Mouse (Mus musculus) lung, embryonic 15.5 days (tissue): ENCODE measurements at regions not wholly inside any gene's neighbourhood (a gene's known extent, or its start where the extent isn't known, plus 50 kb on each side); places are given as distances from the start of the nearest gene placed in this dataset.

Experiments
- ATAC-seq: fragments of 200-750 bp; cut with Nextera tagmentation; 2 replicates; pipeline ENCODE4 v1.8.0; 2017; ENCODE audit warnings: moderate number of reproducible peaks, borderline replicate concordance; ENCODE audit not compliant: low FRiP score, low TSS enrichment; ENCODE audit errors: extremely low read depth
- H3K27ac ChIP-seq: fragments of 300-500 bp; sonication (generic); 2 replicates; pipeline ENCODE4 v1.5.1; 2015; ENCODE audit warnings: moderate library complexity, mild to moderate bottlenecking, inconsistent platforms
- H3K27me3 ChIP-seq: fragments of 300-500 bp; sonication (generic); 2 replicates; pipeline ENCODE4 v1.6.1; 2015; ENCODE audit warnings: inconsistent platforms
- H3K36me3 ChIP-seq: fragments of 300-500 bp; sonication (generic); 2 replicates; pipeline ENCODE4 v1.6.1; 2015; ENCODE audit warnings: inconsistent platforms
- H3K4me1 ChIP-seq: fragments of 300-500 bp; sonication (generic); 2 replicates; pipeline ENCODE4 v1.6.1; 2015; ENCODE audit warnings: inconsistent platforms
- H3K4me2 ChIP-seq: fragments of 300-500 bp; sonication (generic); 2 replicates; pipeline ENCODE4 v1.6.1; 2015; ENCODE audit warnings: inconsistent platforms, mild to moderate bottlenecking, moderate library complexity
- H3K4me3 ChIP-seq: fragments of 300-500 bp; sonication (generic); 2 replicates; pipeline ENCODE4 v1.5.1; 2015; ENCODE audit warnings: mild to moderate bottlenecking, inconsistent platforms
- H3K9ac ChIP-seq: fragments of 300-500 bp; sonication (generic); 2 replicates; pipeline ENCODE4 v1.6.1; 2015; ENCODE audit warnings: inconsistent platforms
- H3K9me3 ChIP-seq: fragments of 300-500 bp; sonication (generic); 2 replicates; pipeline ENCODE4 v1.6.1; 2016; ENCODE audit warnings: inconsistent platforms
- WGBS: fragments of 180-500 bp; shearing (Covaris S2); methylation state at CpG from one replicate; pipeline ENCODE4 v1.1.7; 2015; 5-methylcytosine and 5-hydroxymethylcytosine counted together

DNA sequence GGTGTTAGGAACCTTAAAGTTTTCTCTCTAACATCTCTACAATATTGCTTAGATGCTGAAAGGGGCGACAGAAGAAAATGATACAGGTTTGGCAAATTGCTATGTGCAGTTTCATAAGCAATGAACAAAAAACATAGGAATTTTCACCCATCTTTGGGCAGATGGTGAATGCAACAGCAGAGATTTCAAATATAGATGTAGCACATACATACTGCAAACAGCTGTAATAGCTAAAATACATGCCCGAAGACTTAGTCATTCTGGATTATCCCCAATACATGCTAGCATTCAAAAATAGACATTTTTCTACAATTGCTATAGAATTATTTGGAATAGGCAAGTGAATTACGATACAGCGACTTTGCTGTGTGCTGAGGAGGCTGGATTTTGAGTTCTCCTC is 544.1 kb downstream of the D3Ertd751e start:
- Histone ChIP-seq H3K4me3 (no peak overlapping the region), H3K9ac (no peak overlapping the region), H3K27ac (no peak overlapping the region), H3K27me3 (no peaks in the 10 kb centered on the region), H3K4me2 (no peak overlapping the region), H3K4me1 (no peaks in the 10 kb centered on the region), H3K36me3 (no peaks in the 10 kb centered on the region), H3K9me3 (no peaks in the 10 kb centered on the region)
- WGBS, result 89% methylated on average over 4 of the region's 4 CpGs
- ATAC-seq, result no peak

DNA sequence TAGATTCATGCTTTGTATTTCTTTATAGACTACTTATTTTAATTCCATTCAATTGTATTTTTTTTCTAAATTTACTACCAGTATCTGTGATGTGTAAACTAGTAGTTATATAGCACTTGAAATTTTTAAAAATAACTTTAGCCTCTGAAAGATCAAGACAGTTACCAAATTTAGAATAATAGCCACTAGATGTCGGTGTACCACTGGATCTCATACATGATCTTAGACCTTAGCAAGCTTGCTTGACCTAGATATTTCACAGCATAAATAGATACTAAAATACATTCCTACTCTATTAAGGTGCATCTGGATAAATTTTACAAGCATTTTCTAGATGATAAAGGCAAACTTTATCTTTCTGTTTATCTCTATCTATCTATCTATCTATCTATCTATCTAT is 570.0 kb downstream of the D3Ertd751e start:
- ATAC-seq, result no peak
- no peak overlapping the region for H3K4me3 ChIP-seq
- no peak overlapping the region for H3K4me2 ChIP-seq
- no peak overlapping the region for H3K9ac ChIP-seq
- 76% methylated on average over 1 of the region's 1 CpGs for WGBS
- H3K27me3 ChIP-seq, result no peaks in the 10 kb centered on the region
- no peak overlapping the region for H3K27ac ChIP-seq
- H3K36me3 ChIP-seq, result no peaks in the 10 kb centered on the region
- no peaks in the 10 kb centered on the region for H3K4me1 ChIP-seq
- no peaks in the 10 kb centered on the region for H3K9me3 ChIP-seq

DNA sequence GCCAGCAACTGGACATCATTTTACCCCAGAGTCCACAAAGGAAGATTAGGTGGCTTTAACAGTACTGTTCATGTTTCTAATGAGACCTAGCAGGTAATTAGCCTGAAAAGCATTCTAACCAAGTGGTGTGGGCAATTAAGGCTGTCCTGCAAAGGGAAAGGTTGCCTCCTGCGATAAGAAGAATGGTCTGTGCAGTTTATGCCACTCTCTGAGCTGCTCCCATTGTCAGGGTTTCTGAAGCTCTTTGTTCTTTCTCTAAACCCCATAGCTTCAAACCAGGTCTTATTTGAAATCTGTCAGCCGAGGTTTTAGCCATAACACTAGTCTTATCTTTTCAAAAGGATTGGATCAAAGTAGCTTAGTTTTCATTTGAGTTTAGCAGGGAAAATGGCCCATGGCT is 585.3 kb downstream of the D3Ertd751e start:
- no peak overlapping the region for H3K9ac ChIP-seq
- H3K4me3 ChIP-seq, result no peak overlapping the region
- H3K4me2 ChIP-seq, result no peak overlapping the region
- H3K9me3 ChIP-seq, result no peaks in the 10 kb centered on the region
- no peak for ATAC-seq
- H3K27ac ChIP-seq, result no peak overlapping the region
- H3K36me3 ChIP-seq, result no peaks in the 10 kb centered on the region
- no peaks in the 10 kb centered on the region for H3K4me1 ChIP-seq
- WGBS, result 59% methylated on average over 2 of the region's 2 CpGs
- no peaks in the 10 kb centered on the region for H3K27me3 ChIP-seq

DNA sequence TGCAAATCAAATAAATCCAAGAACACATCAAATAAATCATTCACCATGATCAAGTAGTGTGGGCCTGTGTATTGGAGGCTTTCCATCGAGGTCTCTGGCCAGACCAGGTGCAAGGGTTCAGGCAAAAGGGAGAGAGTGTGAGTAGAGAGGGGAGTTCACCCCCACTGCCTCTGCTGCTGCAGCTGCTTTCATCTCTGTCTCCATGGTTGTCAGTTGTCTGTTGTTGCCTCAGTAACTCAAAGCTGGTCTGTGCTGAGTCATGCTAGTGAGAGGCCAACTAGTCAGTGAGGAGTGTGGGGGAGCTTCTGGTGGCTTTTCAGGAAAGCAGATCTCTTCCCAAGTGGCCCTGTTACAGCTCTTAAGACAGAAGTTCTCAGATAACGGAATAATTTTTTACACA is 600.4 kb downstream of the D3Ertd751e start:
- no peak overlapping the region for H3K9ac ChIP-seq
- no peaks in the 10 kb centered on the region for H3K9me3 ChIP-seq
- H3K4me3 ChIP-seq, result no peak overlapping the region
- H3K27ac ChIP-seq, result no peak overlapping the region
- H3K4me1 ChIP-seq, result no peaks in the 10 kb centered on the region
- no peaks in the 10 kb centered on the region for H3K36me3 ChIP-seq
- ATAC-seq, result no peak
- no peak overlapping the region for H3K4me2 ChIP-seq
- no peaks in the 10 kb centered on the region for H3K27me3 ChIP-seq
- WGBS, result 61% methylated on average over 2 of the region's 2 CpGs

DNA sequence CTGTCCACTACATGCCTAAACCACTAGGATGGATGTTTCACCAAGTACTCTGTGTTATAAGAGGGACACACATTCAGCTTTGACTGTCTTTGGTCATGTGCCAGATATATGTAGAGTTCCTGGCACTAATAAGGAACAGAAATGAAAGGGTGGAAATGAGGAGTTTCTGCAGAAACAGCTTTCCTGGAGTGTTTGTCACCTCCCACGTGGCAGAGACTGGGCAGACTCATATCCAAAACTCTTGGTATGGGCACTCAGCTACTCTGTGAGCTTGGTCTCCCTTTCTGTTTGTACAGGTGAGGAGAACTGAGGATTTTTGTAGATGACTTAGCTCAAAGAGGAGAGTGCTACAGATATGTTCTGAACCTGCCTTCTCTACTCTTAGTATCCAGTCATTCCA is 634.4 kb downstream of the D3Ertd751e start:
- WGBS, result 17% methylated on average over 1 of the region's 1 CpGs
- H3K4me2 ChIP-seq, result no peak overlapping the region
- no peak overlapping the region for H3K4me3 ChIP-seq
- no peak overlapping the region for H3K9ac ChIP-seq
- H3K36me3 ChIP-seq, result no peaks in the 10 kb centered on the region
- H3K4me1 ChIP-seq, result no peaks in the 10 kb centered on the region
- H3K27me3 ChIP-seq, result no peaks in the 10 kb centered on the region
- H3K27ac ChIP-seq, result no peak overlapping the region
- no peaks in the 10 kb centered on the region for H3K9me3 ChIP-seq
- no peak for ATAC-seq

DNA sequence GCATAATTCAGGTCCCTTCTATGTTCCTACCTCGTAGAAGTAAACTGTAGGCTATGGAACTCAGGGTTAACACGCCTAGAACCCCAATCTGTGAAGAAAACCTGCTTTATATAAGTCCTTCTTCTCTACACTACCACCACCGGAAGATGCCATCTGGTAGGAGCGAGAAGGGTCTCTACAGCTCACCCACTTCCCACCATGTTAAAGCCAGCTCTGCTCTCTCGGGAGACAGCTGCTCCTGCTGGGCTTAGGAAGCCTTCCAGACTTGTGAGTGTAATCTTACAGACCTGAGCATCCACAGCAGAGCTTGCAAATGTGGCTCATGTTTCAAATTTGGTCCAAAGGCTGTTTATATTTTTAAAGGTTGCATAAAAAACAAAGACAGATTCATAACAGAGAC is 639.7 kb downstream of the D3Ertd751e start:
- no peak overlapping the region for H3K27ac ChIP-seq
- no peak overlapping the region for H3K9ac ChIP-seq
- no peaks in the 10 kb centered on the region for H3K9me3 ChIP-seq
- no peak overlapping the region for H3K4me3 ChIP-seq
- H3K4me1 ChIP-seq, result no peaks in the 10 kb centered on the region
- no peak for ATAC-seq
- H3K36me3 ChIP-seq, result no peaks in the 10 kb centered on the region
- 77% methylated on average over 5 of the region's 5 CpGs for WGBS
- no peak overlapping the region for H3K4me2 ChIP-seq
- no peaks in the 10 kb centered on the region for H3K27me3 ChIP-seq

DNA sequence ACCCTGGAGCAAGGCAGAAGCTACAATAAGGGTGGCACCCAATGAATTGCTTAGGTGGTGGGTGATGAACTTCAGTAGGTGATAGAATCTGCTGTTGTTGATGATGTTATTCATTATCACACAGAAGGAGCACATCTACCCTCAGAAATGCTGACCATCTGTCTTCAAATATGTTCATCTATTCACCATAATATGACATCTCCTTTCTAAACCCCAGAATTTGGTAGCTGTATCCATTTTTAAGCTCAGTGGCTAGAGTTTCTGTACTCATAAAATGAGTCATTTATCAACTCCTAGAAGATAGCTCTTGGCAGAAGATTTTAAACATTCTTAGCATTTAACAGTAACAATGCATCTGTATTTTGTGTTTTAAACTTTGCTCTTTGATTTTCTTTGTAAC is 660.3 kb downstream of the D3Ertd751e start:
- Histone ChIP-seq H3K4me1 (no peaks in the 10 kb centered on the region), H3K4me2 (no peak overlapping the region), H3K36me3 (no peaks in the 10 kb centered on the region), H3K4me3 (no peak overlapping the region), H3K9ac (no peak overlapping the region), H3K27ac (no peak overlapping the region), H3K27me3 (no peaks in the 10 kb centered on the region), H3K9me3 (no peaks in the 10 kb centered on the region)
- no peak for ATAC-seq

DNA sequence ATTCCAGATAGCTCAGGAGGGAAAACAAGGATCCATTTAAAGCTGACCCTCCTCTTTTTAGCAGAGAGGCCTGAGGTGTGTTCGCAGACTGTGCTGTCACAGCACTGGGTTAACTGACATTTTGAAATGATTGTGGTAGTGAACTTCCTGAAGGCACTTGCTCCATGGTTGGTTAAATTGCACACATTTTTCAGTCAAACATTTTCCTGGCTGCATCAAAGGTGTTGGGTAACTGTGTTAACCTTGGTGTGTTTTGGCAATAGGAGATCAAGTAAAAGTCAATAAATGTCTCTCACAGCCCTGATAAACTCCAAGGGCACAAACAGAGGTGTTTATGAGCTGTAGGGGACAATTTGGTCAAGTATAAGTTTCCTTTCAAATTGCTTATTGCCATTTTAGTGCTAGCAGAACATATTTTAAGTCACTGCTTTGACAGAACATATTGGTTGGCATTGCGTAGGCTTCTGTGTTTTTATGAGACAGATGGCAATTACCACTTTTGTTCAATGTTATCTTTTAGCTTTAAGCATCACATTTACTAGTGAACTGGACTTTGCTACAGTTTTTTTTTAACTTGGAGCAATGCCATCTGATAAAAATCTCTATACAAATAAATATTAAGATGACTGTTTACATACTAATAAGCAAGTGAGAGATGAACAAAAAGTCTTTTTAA is 666.7 kb downstream of the D3Ertd751e start:
- Histone ChIP-seq H3K27ac (no peak overlapping the region), H3K9me3 (no peaks in the 10 kb centered on the region), H3K4me3 (no peak overlapping the region), H3K27me3 (no peaks in the 10 kb centered on the region), H3K36me3 (no peaks in the 10 kb centered on the region), H3K9ac (no peak overlapping the region), H3K4me2 (no peak overlapping the region), H3K4me1 (no peaks in the 10 kb centered on the region)
- ATAC-seq, result no peak
- WGBS, result 51% methylated on average over 2 of the region's 2 CpGs

DNA sequence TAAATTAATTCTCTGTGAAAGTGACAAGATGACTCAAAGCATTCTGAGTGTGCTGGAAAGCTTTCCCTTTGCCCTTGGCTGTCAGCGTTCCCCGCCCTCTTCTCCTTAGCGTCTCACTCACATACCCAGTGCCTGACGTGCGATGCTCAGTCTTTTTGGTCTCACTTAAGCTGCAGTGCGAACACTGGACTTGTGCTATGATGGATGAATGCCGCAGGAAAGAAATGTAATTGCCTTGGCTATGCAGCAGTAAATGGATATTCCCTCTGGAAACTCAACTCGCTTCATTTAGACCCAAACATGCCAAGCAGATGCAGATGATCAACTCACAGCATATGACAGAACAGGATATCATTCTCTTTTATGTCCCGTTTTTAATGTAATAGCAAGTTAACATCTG is 685.0 kb downstream of the D3Ertd751e start:
- H3K9me3 ChIP-seq, result no peaks in the 10 kb centered on the region
- H3K4me2 ChIP-seq, result no peak overlapping the region
- no peak overlapping the region for H3K27ac ChIP-seq
- H3K27me3 ChIP-seq, result no peaks in the 10 kb centered on the region
- no peaks in the 10 kb centered on the region for H3K4me1 ChIP-seq
- 34% methylated on average over 9 of the region's 9 CpGs for WGBS
- no peak overlapping the region for H3K9ac ChIP-seq
- ATAC-seq, result peak; percentile 93
- no peaks in the 10 kb centered on the region for H3K36me3 ChIP-seq
- no peak overlapping the region for H3K4me3 ChIP-seq

DNA sequence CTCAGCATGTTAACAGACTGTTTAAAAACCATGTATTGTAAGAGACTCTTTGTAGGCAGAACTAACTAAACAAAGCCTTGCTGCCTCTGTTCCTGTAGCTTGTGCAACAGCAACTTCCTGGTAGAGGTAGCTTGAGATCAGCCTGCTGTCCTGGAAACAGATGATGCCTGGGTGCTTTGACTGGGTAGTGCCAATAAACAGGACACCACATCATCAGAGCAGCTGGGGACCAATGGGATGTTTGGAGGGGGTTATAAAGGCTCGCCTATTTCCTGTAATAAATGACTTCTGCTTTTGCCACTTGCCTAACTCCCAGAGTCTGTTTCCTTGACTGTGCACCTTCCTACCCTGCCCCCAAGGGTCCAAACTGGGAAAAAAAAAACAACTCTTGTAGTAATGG is 707.2 kb downstream of the D3Ertd751e start:
- no peak overlapping the region for H3K27ac ChIP-seq
- no peaks in the 10 kb centered on the region for H3K9me3 ChIP-seq
- no peaks in the 10 kb centered on the region for H3K36me3 ChIP-seq
- ATAC-seq, result no peak
- 48% methylated on average over 1 of the region's 1 CpGs for WGBS
- H3K27me3 ChIP-seq, result no peaks in the 10 kb centered on the region
- no peaks in the 10 kb centered on the region for H3K4me1 ChIP-seq
- H3K9ac ChIP-seq, result no peak overlapping the region
- no peak overlapping the region for H3K4me3 ChIP-seq
- no peak overlapping the region for H3K4me2 ChIP-seq

DNA sequence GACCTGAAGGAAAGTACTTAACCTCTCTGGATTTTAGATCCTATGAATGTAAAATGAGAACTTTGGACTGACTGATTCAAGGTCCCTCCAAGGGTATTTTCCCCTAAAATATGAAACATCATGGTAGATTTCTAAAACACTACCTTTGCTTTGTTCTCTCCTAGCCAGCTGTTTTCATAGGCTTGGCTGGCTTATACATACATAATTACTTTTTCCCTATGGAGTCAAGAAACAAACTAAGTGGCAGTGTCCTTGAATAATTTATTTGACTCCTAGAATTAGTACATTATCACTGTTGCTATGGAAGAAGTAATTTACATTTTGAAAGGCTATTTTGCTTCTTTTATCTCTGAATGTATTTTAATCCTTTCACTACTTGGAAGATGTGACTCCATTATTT is 721.9 kb downstream of the D3Ertd751e start:
- Histone ChIP-seq H3K9me3 (no peaks in the 10 kb centered on the region), H3K27me3 (no peaks in the 10 kb centered on the region), H3K4me2 (no peak overlapping the region), H3K27ac (no peak overlapping the region), H3K4me3 (no peak overlapping the region), H3K4me1 (no peaks in the 10 kb centered on the region), H3K9ac (no peak overlapping the region), H3K36me3 (no peaks in the 10 kb centered on the region)
- no peak for ATAC-seq

DNA sequence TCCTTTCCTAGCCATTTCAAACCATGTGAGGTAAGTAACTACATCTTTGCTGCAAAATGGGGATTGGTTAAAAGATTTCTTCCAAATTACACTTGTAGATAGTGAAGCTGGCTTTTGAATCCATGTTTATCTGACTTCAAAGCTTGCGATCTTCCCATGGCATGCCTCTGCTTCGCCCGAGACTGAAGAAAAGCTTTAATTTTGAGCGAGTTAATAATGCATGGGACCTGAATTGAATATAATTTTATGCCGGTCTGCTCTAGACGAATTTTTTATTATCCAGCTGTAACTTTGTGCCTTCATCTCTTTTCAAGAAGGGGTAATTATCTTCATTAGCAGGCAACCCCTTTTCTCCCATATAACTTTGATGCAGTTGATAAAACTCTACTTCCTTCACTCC is 724.7 kb downstream of the D3Ertd751e start:
- Histone ChIP-seq H3K27ac (no peak overlapping the region), H3K4me2 (no peak overlapping the region), H3K9ac (no peak overlapping the region), H3K27me3 (no peaks in the 10 kb centered on the region), H3K9me3 (no peaks in the 10 kb centered on the region), H3K4me3 (no peak overlapping the region), H3K4me1 (no peaks in the 10 kb centered on the region), H3K36me3 (no peaks in the 10 kb centered on the region)
- no peak for ATAC-seq
- 77% methylated on average over 6 of the region's 6 CpGs for WGBS

DNA sequence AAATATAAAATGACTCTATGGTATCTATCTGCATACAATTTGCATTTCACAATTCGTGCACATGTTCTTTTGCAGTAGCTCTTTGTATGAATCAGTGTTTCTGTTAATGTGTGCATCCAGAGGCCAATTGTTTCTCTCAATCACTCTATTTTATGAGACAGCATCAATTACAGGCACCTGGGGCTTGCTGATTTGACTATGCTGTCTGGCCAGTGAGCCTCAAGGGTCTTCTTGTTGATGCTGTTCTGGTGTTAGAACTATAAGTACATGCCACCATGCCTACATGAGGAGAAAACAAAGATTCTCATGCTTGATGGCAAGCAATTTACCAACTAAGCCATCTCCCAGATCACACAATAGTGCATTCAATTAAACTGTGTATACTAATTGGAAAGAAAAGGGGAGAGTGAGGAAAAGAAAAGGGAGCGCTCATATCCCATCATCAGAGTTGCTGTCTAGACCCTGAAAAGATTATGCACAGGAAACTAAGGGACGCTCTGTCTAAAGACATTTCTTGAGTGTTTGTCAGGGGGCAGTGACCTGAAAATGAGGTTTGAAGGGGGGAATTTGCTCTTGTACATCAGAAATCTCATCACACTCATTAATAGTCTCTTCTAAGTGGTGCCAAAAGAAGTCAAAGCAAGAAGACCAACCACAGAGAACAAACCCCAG is 772.6 kb downstream of the D3Ertd751e start:
- Histone ChIP-seq H3K36me3 (no peaks in the 10 kb centered on the region), H3K9ac (no peak overlapping the region), H3K4me2 (no peak overlapping the region), H3K4me3 (no peak overlapping the region), H3K4me1 (no peaks in the 10 kb centered on the region), H3K27ac (no peak overlapping the region), H3K27me3 (no peaks in the 10 kb centered on the region), H3K9me3 (no peaks in the 10 kb centered on the region)
- ATAC-seq, result no peak
- 74% methylated on average over 3 of the region's 3 CpGs for WGBS
